Mouse (Mus musculus) thymus, postnatal 0 days (tissue): ENCODE measurements at regions not wholly inside any gene's neighbourhood (a gene's known extent, or its start where the extent isn't known, plus 50 kb on each side); places are given as distances from the start of the nearest gene placed in this dataset.
"Not testable (repeated sequence)": the region's sequence is repeated elsewhere in the genome, so short reads cannot be mapped to it uniquely, and the experiment has no call there.

Experiments
- DNase-seq: peaks from one replicate; pipeline ENCODE4 v3.0.0-alpha.2; 2015; ENCODE audit warnings: low spot score

DNA sequence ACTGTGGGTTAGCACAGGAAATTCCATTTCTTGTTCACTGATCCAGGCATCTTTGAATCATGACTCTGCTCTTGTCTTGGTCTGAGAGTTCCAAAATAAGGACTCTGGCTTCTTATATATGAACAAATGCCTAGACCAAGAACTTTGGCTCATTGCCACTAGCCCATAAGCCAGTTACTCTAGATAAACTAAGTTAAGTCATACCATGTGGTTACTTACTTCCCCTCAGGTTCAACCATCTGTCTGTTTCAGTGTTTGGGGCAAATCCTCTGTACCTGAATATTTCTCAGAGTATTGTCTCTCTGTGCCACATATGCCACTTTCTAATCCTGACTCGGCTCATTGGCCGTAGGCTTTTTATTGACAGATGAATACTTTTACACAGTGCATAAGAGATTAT lies 454.7 kb upstream of the Tbl1xr1 start:
- no peak for DNase-seq

GRCm38 (mm10) chr3:21625039-21625438 lies 451.4 kb upstream of the Tbl1xr1 start:
- DNase-seq: no peak

- no peak for DNase-seq
Observed at GRCm38 (mm10) chr3:21626029-21626428, 450.4 kb upstream of the Tbl1xr1 start.

DNA sequence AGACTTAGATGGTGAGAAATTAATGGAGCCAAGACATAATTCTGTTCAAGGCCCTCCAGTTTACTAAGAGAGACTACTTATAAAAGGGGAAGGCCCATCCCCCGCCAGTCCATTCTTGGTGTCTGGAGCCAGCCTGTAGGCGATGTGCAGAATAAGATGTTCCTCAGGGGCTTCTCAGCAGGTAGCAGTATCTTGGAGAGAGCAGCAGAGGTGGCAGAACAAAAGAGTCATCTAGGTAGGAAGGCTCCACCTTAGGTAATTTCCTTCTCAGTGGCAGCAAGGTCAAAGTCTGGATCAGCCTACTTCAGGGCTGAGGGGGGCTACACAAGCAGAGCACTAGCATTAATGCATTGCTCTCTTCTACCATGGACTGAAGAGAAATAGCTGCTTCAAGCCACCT lies 449.4 kb upstream of the Tbl1xr1 start:
- DNase-seq: not testable (repeated sequence)

DNA sequence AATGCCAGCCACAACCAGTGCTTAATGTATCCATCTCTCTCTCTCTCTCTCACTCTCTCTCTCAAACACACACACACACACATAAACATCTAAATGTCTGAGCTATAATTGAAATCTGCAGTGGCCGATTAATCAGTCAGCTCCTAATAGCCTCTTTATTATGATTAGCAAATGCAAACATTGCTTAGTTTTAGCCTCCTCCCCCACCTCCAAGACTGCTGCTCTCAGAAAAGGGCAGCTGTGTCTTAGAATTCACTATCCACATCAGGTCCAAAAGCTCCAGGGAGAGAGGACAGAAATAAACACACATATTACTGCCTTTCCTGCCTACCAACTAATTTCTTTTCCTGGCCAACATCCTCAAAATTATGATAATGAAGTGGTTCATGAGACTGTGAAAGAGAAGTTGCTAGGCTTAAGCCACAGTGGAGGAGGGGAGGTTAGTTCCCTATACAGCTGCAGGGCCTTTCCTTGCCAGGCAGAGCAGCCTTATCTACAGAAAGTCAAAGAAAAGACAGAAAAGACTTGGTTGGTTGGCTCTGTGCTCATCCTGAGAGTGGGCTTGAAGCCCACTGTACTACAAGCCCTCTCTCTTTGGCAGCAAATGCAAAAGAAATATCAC lies 442.7 kb upstream of the Tbl1xr1 start:
- DNase-seq: peak; percentile 36

GRCm38 (mm10) chr3:21634675-21635204 lies 441.7 kb upstream of the Tbl1xr1 start:
- no peak for DNase-seq

DNA sequence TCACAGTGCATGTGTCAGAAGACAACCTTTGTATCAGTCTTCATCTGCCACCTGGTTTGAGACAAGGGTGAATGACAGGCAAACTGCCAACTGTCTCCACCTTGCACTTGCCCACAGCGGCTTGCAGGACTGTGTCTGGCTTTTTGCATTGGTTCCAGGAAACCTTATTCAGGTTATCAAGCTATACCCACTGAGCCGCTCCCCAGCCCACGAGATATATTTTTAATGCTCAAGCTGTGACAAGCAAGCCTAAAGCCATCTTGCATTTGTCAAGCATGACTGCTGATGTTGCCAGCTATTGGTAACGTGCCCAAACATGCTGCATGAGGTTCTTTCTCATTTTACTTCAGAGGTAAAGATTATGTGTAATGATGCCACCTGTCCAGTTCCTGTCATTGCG lies 437.6 kb upstream of the Tbl1xr1 start:
- peak; percentile 65 for DNase-seq

DNA sequence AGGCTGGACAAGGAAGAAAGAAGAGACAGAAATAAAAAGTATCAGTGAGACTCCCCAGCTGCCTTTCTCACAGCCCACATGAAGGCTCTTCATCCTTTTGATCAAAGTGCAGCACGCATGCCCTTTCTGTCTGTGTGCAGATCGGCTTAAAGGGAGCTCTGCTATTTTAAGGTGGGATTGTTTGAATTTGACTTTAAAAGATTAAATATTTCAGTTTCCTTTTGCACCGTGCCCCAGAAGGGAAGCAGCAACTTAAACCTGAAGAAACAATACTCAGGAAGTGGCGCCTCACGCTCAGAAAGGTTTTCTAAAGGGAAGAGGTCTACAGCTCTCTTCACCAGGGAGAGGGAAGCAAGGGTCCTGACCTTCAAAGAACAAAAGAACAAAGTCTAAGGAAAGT lies 436.9 kb upstream of the Tbl1xr1 start:
- peak; percentile 63 for DNase-seq

DNA sequence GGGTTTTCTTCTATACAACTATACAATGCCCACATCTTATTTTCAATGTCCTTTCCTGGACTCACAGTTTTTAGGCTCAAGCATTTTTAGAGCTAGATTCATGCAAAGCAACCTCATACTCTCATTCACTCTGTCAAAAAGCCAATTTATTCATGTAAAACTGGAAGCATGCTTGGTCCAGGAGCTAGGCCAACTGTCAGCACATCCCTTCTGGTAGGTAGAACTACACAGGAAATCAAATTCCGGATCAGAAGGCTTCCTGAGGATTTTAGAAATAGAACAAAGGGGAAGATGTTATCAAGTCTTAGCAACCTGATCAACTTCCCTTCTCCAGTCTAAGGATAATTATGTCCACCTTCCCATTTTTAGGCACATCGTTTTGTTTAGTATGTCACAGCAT lies 432.4 kb upstream of the Tbl1xr1 start:
- no peak for DNase-seq

DNA sequence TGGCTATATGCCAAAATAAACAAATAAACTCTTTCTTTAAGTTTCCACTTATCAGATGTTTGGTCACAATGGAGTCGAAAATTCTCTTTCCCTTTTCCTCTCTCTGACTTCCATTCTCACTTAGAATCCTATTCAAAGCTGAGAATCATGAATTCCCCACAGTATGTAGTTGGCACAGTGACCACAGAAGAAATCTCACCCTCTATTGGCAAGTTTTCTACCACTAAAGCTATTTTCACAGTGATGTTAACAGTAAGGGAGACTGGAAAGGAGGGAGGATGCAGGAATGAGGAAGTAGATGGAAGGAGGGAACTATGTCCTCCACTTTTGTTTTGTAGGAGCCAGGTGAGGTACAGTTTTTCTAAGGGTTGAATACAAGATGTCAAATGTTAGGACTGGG lies 431.2 kb upstream of the Tbl1xr1 start:
- no peak for DNase-seq

- DNase-seq: no peak
Observed at GRCm38 (mm10) chr3:21649885-21650469, 426.5 kb upstream of the Tbl1xr1 start.

DNA sequence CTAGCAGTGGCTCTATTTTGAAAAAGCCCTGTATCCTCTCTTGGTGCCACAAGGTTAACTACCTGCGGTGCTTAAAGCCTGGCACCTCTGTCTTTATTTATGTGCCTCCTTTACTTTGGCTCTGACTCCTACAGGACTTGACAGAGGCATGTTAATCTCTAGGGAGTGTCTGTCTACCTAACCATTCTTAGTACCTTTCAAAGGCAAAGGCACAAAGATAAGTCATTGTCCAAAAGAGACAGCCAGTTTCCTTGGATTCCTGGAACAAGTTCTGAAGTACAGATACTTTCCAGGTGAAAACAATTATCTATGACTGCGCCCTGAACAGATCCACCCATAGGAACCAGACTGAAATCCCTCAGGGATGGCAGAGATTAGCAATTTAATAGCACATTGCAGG lies 421.2 kb upstream of the Tbl1xr1 start:
- DNase-seq: no peak

- DNase-seq: no peak
Observed at GRCm38 (mm10) chr3:21667349-21668143, 408.9 kb upstream of the Tbl1xr1 start.

GRCm38 (mm10) chr3:21671885-21672284 lies 404.6 kb upstream of the Tbl1xr1 start:
- DNase-seq: no peak

GRCm38 (mm10) chr3:21672492-21672891 lies 404.0 kb upstream of the Tbl1xr1 start:
- DNase-seq: no peak

- DNase-seq: no peak
Observed at GRCm38 (mm10) chr3:21673466-21673865, 403.0 kb upstream of the Tbl1xr1 start.

GRCm38 (mm10) chr3:21678265-21678664 lies 398.2 kb upstream of the Tbl1xr1 start:
- no peak for DNase-seq

GRCm38 (mm10) chr3:21678734-21679133 lies 397.7 kb upstream of the Tbl1xr1 start:
- DNase-seq: no peak

DNA sequence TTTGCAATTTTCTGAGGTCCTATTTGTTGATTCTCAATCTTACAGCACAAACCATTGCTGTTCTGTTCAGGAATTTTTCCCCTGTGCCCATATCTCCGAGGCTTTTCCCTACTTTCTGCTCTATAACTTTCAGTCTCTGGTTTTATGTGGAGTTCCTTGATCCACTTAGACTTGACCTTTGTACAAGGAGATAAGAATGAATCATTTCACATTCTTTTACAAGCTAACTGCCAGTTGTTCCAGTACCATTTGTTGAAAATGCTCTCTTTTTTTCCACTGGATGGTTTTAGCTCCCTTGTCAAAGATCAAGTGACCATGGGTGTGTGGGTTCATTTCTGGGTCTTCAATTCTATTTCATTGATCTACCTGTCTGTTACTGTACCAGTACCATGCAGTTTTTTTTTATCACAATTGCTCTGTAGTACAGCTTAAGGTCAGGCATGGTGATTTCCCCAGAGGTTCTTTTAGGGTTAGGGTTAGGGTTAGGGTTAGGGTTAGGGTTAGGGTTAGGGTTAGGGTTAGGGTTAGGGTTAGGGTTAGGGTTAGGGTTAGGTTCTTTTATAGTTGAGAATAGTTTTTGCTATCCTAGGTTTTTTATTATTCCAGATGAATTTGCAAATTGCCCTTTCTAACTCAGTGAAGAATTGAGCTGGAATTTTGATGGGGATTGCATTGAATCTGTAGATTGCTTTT lies 378.3 kb upstream of the Tbl1xr1 start:
- DNase-seq: not testable (repeated sequence)

DNA sequence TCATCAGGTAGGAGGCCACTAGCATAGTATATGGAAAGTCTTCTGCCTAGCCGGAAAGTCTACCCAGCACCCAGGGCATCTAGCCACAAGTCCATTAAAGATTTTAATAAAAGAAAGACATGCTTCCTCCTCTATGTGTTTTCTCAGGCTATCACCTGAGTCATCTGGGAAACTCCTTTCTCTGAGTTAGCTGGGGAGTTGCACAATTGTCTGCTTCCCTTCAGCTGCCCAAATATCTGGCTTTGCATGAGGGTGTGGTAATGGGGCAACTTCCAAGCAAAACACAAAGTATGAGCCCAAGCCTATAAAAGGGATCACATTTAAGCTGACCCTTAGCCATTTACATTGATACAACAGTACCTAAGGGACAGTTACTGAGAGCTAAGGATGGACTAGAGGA lies 376.9 kb upstream of the Tbl1xr1 start:
- DNase-seq: no peak

DNA sequence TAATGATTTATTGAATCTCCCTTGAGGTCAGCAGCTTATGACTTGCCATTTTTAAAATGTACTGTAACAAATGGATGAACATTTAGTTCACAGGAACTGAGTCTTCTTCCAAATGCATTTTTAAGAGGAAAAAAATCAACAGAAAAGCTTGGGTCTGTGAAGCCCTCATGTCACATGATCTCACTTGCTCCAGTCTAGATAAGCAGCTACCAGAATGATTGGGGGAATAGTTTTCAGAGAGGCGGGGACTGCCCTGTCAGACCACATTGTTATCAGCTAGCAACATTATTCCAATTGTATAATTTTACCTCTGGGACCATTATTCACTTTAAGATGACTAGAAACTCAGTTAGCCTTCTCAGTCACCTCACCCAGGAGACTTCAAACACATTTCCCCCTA lies 376.1 kb upstream of the Tbl1xr1 start:
- no peak for DNase-seq
